In genomic region chr2:68756793-68757192, GRCm38 (mm10) we compare ENCODE assay signal across 8 mouse cellular contexts.
DNase-seq lines count a peak whose midpoint lies in the region; ATAC-seq and TF ChIP-seq lines count a peak whose summit lies in the region.

No protein-coding gene starts in this region.

- H3K4me3 ChIP-seq in heart, postnatal 0 days (ENCODE audit: low read depth, low read length) = no peak overlapping the region
- H3K4me3 ChIP-seq in kidney, postnatal 0 days (replicated peaks; ENCODE audit: low read depth, low read length) = no peak overlapping the region
- no peak overlapping the region for H3K4me3 ChIP-seq in lung, postnatal 0 days (ENCODE audit: low read depth, low read length)

- 0 out of 2 replicates have a peak, but pooled peaks cover 4% of the 10 kb centered on the region for H3K9me3 ChIP-seq in heart, postnatal 0 days (replicated peaks; ENCODE audit: control insufficient read depth, low read length)
- no peaks in the 10 kb centered on the region for H3K9me3 ChIP-seq in kidney, postnatal 0 days (replicated peaks; ENCODE audit: low read length)
- no peaks in the 10 kb centered on the region for H3K9me3 ChIP-seq in lung, postnatal 0 days (ENCODE audit: low read length)

- DNase-seq in ovary, postnatal 14 days (ENCODE audit: low spot score) = peak; percentile 16
- DNase-seq in ovary, postnatal 10 days (ENCODE audit: low spot score) = no peak
- DNase-seq in cerebellum, postnatal 10 days = peak; percentile 64 to 65
- DNase-seq in heart, postnatal 0 days (ENCODE audit: low spot score) = peak; percentile 45
- DNase-seq in kidney, postnatal 0 days (ENCODE audit: low spot score) = peak; percentile 80
- DNase-seq in lung, postnatal 0 days (ENCODE audit: low spot score) = peak; percentile 49
- DNase-seq in right cerebral cortex, postnatal 10 days (ENCODE audit: low spot score in 2 of 2) = peak; percentile 36 to 60
- no peak for DNase-seq in natural killer cell, adult 2 months (ENCODE audit: low spot score in 2 of 2)

- H3K4me1 ChIP-seq in heart, postnatal 0 days (ENCODE audit: control insufficient read depth, insufficient read depth) = no peaks in the 10 kb centered on the region
- no peaks in the 10 kb centered on the region for H3K4me1 ChIP-seq in kidney, postnatal 0 days (replicated peaks; ENCODE audit: insufficient read depth, low read length)
- no peaks in the 10 kb centered on the region for H3K4me1 ChIP-seq in lung, postnatal 0 days (ENCODE audit: insufficient read depth, low read depth, low read length)

- H3K27ac ChIP-seq in heart, postnatal 0 days (ENCODE audit: low read depth) = no peak overlapping the region
- no peak overlapping the region for H3K27ac ChIP-seq in kidney, postnatal 0 days
- H3K27ac ChIP-seq in lung, postnatal 0 days (ENCODE audit: low read length) = no peak overlapping the region

- H3K4me2 ChIP-seq in heart, postnatal 0 days (ENCODE audit: low read depth, low read length) = no peak overlapping the region
- H3K4me2 ChIP-seq in kidney, postnatal 0 days (ENCODE audit: low read length) = no peak overlapping the region
- H3K4me2 ChIP-seq in lung, postnatal 0 days (replicated peaks; ENCODE audit: low read depth, low read length) = no peak overlapping the region

- peak; percentile 68 for TF ChIP-seq CTCF in heart, postnatal 0 days (IDR thresholded peaks at IDR 0.05; ENCODE audit: low read depth)
- TF ChIP-seq CTCF in kidney, postnatal 0 days (IDR thresholded peaks at IDR 0.05; ENCODE audit: low read depth) = peak; percentile 83
- peak; percentile 73 for TF ChIP-seq CTCF in lung, postnatal 0 days (IDR thresholded peaks at IDR 0.05)

- no peaks in the 10 kb centered on the region for H3K36me3 ChIP-seq in heart, postnatal 0 days (replicated peaks; ENCODE audit: control insufficient read depth, insufficient read depth, low read length)
- H3K36me3 ChIP-seq in kidney, postnatal 0 days (ENCODE audit: insufficient read depth, low read length) = no peaks in the 10 kb centered on the region
- no peaks in the 10 kb centered on the region for H3K36me3 ChIP-seq in lung, postnatal 0 days (ENCODE audit: insufficient read depth, low read length)

- peak; percentile 47; the same call in 1 of the 2 replicates for ATAC-seq in heart, postnatal 0 days (ENCODE audit: insufficient read depth, low read depth)
- peak; percentile 61; the same call in 1 of the 2 replicates for ATAC-seq in kidney, postnatal 0 days (replicated peaks; ENCODE audit: low FRiP score, low read depth)
- no peak for ATAC-seq in lung, postnatal 0 days

- TF ChIP-seq EP300 in heart, postnatal 0 days (IDR thresholded peaks at IDR 0.05; ENCODE audit: low read depth) = no peak
- no peak for TF ChIP-seq EP300 in lung, postnatal 0 days (IDR thresholded peaks at IDR 0.05)

- no peaks in the 10 kb centered on the region for H3K27me3 ChIP-seq in heart, postnatal 0 days (ENCODE audit: control insufficient read depth, insufficient read depth, low read length)
- no peaks in the 10 kb centered on the region for H3K27me3 ChIP-seq in kidney, postnatal 0 days (ENCODE audit: insufficient read depth, low read length)
- no peaks in the 10 kb centered on the region for H3K27me3 ChIP-seq in lung, postnatal 0 days (replicated peaks; ENCODE audit: insufficient read depth, low read length)

- 20% methylated on average over 6 of the region's 6 CpGs for WGBS in heart, postnatal 0 days
- 23% methylated on average over 6 of the region's 6 CpGs for WGBS in kidney, postnatal 0 days
- WGBS in lung, postnatal 0 days = 23% methylated on average over 6 of the region's 6 CpGs

- H3K9ac ChIP-seq in heart, postnatal 0 days (replicated peaks; ENCODE audit: low read depth, low read length) = no peak overlapping the region
- H3K9ac ChIP-seq in kidney, postnatal 0 days (ENCODE audit: low read depth, low read length) = no peak overlapping the region
- H3K9ac ChIP-seq in lung, postnatal 0 days (replicated peaks; ENCODE audit: low read depth) = no peak overlapping the region

Comparison
In these comparisons a context has a peak if more than half of its experiments do, and no peak if none do; other contexts are left out.
1. DNase-seq: peak in ovary, postnatal 14 days (single experiment), cerebellum, postnatal 10 days (2 of 2), heart, postnatal 0 days (single experiment), kidney, postnatal 0 days (single experiment), lung, postnatal 0 days (single experiment) and right cerebral cortex, postnatal 10 days (2 of 2); none in ovary, postnatal 10 days (single experiment) and natural killer cell, adult 2 months (0 of 2).
2. Peak in every context shown above with its lines, with median percentiles within 50 percentile points of each other: CTCF ChIP-seq.